Mouse (Mus musculus): Measurements from ENCODE around the gene Mroh3. TPM values are rescaled to one million over a fixed set of nuclear protein-coding genes. Genes with fewer than 3 reads are reported as not detected.

Mroh3 gene
- 0.84 and 1.9 TPM in 2 replicates for polyA plus RNA-seq (2012; rRNA removed)

DNA sequence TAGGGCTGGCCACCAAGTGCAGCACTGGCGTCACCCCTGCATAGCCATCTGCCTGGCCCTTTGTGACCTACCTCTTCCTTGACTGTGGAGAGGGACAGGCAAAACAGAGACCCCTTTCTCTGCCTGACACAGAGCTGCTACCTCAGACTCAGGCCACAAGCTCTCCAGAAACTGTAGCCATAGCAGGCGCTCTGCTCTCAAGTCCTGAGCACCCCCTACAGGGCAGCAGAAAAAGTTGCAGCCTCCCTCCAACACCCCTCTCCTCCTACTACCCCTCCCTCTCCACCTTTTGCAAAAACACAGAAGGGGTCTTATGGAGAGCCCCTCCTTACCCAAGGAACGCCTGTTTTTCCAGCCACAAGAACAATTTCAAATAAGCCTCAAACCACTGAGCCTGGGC lies at the start of gene Mroh3:
Gene Mroh3 (minus strand): TSS at position 26 of the 400 bp plus-strand sequence.

DNA sequence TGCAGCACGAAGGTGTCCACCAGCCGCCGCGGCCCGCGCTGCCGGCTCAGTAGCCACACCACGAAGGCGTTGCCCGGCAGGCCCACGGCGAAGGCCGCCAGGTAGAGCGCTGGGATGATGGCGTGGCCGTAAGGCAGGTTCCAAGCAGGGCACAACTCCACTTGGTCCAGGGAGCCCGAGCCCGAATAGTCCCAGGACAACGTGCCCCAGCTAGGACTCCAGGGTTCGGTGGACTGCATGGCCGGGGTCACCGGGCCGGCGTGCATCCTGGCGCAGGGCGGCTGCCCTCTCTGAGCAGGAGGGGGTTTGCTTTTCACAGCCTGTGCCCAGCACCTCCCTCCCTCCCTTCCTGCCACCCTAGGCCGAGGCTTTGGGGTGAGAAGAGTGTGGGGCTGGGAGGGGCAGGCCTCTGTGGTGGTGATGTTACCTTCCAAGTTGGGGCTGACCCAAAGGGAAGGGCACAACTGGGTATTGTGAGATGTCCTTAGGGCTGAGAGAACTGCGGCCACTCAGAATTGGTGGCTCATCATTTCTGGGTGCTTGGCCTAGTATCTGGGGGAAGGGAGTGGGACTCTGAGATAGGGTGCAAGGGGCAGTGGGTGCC lies 48.1 kb upstream of the Mroh3 start, which contains the start of gene Gpr25:
Gene Gpr25 (minus strand): TSS at position 239 of the 604 bp plus-strand sequence.

DNA sequence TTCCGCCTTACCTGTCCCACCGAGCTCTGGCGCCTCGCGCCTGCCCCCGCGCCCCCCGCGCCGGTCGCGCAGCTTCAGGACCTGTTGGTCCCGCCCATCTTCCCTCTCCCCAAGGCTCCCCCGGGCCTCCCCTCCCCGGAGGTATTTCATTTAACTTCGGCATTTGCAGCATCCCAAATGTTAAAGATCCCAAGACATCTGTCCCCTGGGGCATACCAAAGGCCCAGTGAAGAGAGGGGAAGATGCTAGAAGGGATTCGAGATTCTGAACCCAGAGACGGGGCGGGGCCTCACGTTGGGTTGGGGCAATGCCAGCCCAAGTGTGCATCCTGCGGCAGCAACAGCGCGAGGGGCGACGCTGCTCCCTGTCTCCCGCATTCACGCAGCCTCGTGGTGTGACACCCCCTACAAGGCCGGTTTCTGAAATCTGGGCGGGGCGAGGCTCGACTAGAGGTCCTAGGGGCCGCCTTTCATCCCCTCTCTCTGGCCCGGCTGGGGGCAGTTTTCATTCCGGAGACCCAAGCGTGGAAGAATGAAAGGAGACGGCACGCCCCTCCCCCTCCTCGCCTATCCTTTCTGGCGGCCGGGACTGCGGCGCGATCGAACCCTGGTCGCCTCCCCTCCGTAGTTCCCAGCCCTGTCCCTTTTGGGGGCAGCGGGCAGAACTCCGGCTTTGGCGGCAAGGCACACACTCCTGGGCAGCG lies 21.4 kb upstream of the Mroh3 start, which contains the start of gene Inava:
Gene Inava (minus strand): TSS at position 373 of the 703 bp plus-strand sequence.

Other genes with a start within 250 kb of the Mroh3 start
- gene Igfn1, start 206.5 kb downstream of the Mroh3 start, polyA plus RNA-seq (2012; rRNA removed), result 0.07 and 0.16 TPM in 2 replicates
- gene Tmem9, start 204.7 kb downstream of the Mroh3 start, polyA plus RNA-seq (2012; rRNA removed), result 73.3 and 129 TPM in 2 replicates
- gene Ascl5, start 162.0 kb downstream of the Mroh3 start, polyA plus RNA-seq (2012; rRNA removed), result 0.30 TPM in 1 of 2 replicates, not detected in the other
- 0.13 and 2.4 TPM in 2 replicates for gene Cacna1s, start 160.1 kb downstream of the Mroh3 start, polyA plus RNA-seq (2012; rRNA removed)
- gene Kif21b, start 81.4 kb downstream of the Mroh3 start, polyA plus RNA-seq (2012; rRNA removed), result 33.3 and 35.9 TPM in 2 replicates
- 20.2 and 25.2 TPM in 2 replicates for gene Inava, start 21.4 kb upstream of the Mroh3 start, polyA plus RNA-seq (2012; rRNA removed)
- gene Gpr25, start 48.0 kb upstream of the Mroh3 start, polyA plus RNA-seq (2012; rRNA removed), result 0.05 TPM in 1 of 2 replicates, not detected in the other
- 32.4 and 38.7 TPM in 2 replicates for gene Camsap2, start 133.3 kb upstream of the Mroh3 start, polyA plus RNA-seq (2012; rRNA removed)
- 11.3 and 13.5 TPM in 2 replicates for gene Ddx59, start 202.4 kb upstream of the Mroh3 start, polyA plus RNA-seq (2012; rRNA removed)

Measured in central nervous system, embryonic 11.5 days (tissue).